Mouse (Mus musculus) MEL (cell line): ENCODE measurements around the gene Samd7. TPM values are rescaled to one million over a fixed set of nuclear protein-coding genes. Genes with fewer than 3 reads are reported as not detected.

ENCODE experiments used
- DNase-seq: peaks from one replicate; pipeline ENCODE4 v3.0.0; 2011; ENCODE audit warnings: low read depth, low spot score
- H3K27ac ChIP-seq: 2 replicates; pipeline ENCODE4 v1.5.1; 2012; ENCODE audit warnings: low read depth, mild to moderate bottlenecking, control low read depth, low read length, moderate library complexity; ENCODE audit not compliant: control insufficient read depth
- H3K27me3 ChIP-seq, 2 experiments: fragments of 150-350 bp in 1 of 2; sonication (generic) in 1 of 2; 2 replicates each; pipeline ENCODE4 v1.6.1; 2012; ENCODE audit warnings: low read length in 2 of 2, mild to moderate bottlenecking in 2 of 2, improper control_type of control experiment in 1 of 2, moderate library complexity in 1 of 2; ENCODE audit not compliant: insufficient read depth in 2 of 2, control insufficient read depth in 1 of 2
- H3K36me3 ChIP-seq, 2 experiments: 2 replicates each; pipeline ENCODE4 v1.6.1; 2012 to 2014; ENCODE audit warnings: low read length in 2 of 2, improper control_type of control experiment in 1 of 2, inconsistent platforms in 1 of 2, mild to moderate bottlenecking in 1 of 2; ENCODE audit not compliant: insufficient read depth in 2 of 2, control insufficient read depth in 1 of 2
- H3K4me1 ChIP-seq, 2 experiments: fragments of 150-350 bp in 1 of 2; sonication (generic) in 1 of 2; 2 replicates each; pipeline ENCODE4 v1.6.1; 2012; ENCODE audit warnings: low read length in 2 of 2, improper control_type of control experiment in 1 of 2, mild to moderate bottlenecking in 1 of 2; ENCODE audit not compliant: insufficient read depth in 2 of 2, control insufficient read depth in 1 of 2
- H3K4me3 ChIP-seq, 2 experiments: fragments of 150-350 bp in 1 of 2; sonication (generic) in 1 of 2; 2 replicates each; pipeline ENCODE4 v1.5.1; 2012; ENCODE audit warnings: low read depth in 2 of 2, low read length in 2 of 2, mild to moderate bottlenecking in 2 of 2, moderate library complexity in 2 of 2, control low read depth in 1 of 2, improper control_type of control experiment in 1 of 2; ENCODE audit not compliant: control insufficient read depth in 1 of 2, insufficient read depth in 1 of 2
- H3K79me2 ChIP-seq: 2 replicates; pipeline ENCODE4 v1.6.1; 2012; ENCODE audit warnings: mild to moderate bottlenecking, low read length, moderate library complexity; ENCODE audit not compliant: control insufficient read depth, poor library complexity, insufficient read depth
- H3K9ac ChIP-seq: 2 replicates; pipeline ENCODE4 v1.6.1; 2012; ENCODE audit warnings: low read depth, mild to moderate bottlenecking, control low read depth, low read length, moderate library complexity; ENCODE audit not compliant: control insufficient read depth, poor library complexity, severe bottlenecking
- H3K9me3 ChIP-seq: fragments of 150-350 bp; sonication (generic); replicated peaks from 2 replicates; pipeline ENCODE4 v1.6.1; 2012; ENCODE audit warnings: mild to moderate bottlenecking, low read length, improper control_type of control experiment, moderate library complexity; ENCODE audit not compliant: insufficient read depth
- BHLHE40 ChIP-seq: IDR thresholded peaks from 2 replicates; pipeline ENCODE4 v1.6.1; 2012; ENCODE audit warnings: low read depth, mild to moderate bottlenecking, inconsistent platforms, low read length, improper control_type of control experiment, borderline replicate concordance
- CHD1 ChIP-seq: IDR thresholded peaks from 2 replicates; pipeline ENCODE4 v1.6.1; 2012; ENCODE audit warnings: low read depth, mild to moderate bottlenecking, inconsistent platforms, low read length, improper control_type of control experiment
- CTCF ChIP-seq, 3 experiments: IDR thresholded peaks in 2 of 3; conservative IDR thresholded peaks in 1 of 3; 2 replicates each; pipeline ENCODE4 v1.5.1; 2011 to 2012; ENCODE audit warnings: low read length in 3 of 3, low read depth in 2 of 3, mild to moderate bottlenecking in 2 of 3, improper control_type of control experiment in 1 of 3, inconsistent platforms in 1 of 3, mixed read lengths in 1 of 3, moderate library complexity in 1 of 3; ENCODE audit not compliant: control insufficient read depth in 1 of 3, insufficient read depth in 1 of 3, poor library complexity in 1 of 3, severe bottlenecking in 1 of 3
- E2F4 ChIP-seq: IDR thresholded peaks from 2 replicates; pipeline ENCODE4 v1.6.1; 2011; ENCODE audit warnings: low read depth, low read length, improper control_type of control experiment, borderline replicate concordance
- ELF1 ChIP-seq: IDR thresholded peaks from 2 replicates; pipeline ENCODE4 v1.6.1; 2014; ENCODE audit warnings: low read depth, mild to moderate bottlenecking, inconsistent platforms, low read length, improper control_type of control experiment, moderate library complexity
- EP300 ChIP-seq, 2 experiments: IDR thresholded peaks; 2 replicates each; pipeline ENCODE4 v1.6.1; 2011; ENCODE audit warnings: improper control_type of control experiment in 2 of 2, low read length in 2 of 2, low read depth in 1 of 2, mild to moderate bottlenecking in 1 of 2
- HCFC1 ChIP-seq: IDR thresholded peaks from 2 replicates; pipeline ENCODE4 v1.6.1; 2012; ENCODE audit warnings: low read depth, mild to moderate bottlenecking, inconsistent platforms, low read length, improper control_type of control experiment, moderate library complexity
- KAT2A ChIP-seq: conservative IDR thresholded peaks from 2 replicates; pipeline ENCODE4 v1.6.1; 2012; ENCODE audit warnings: low read depth, low read length, improper control_type of control experiment, inconsistent platforms
- MAX ChIP-seq: IDR thresholded peaks from 2 replicates; pipeline ENCODE4 v1.6.1; 2011; ENCODE audit warnings: low read length, improper control_type of control experiment
- MAZ ChIP-seq: IDR thresholded peaks from 2 replicates; pipeline ENCODE4 v1.6.1; 2012; ENCODE audit warnings: low read depth, mild to moderate bottlenecking, inconsistent platforms, low read length, improper control_type of control experiment
- MXI1 ChIP-seq: IDR thresholded peaks from 2 replicates; pipeline ENCODE4 v1.6.1; 2011; ENCODE audit warnings: mild to moderate bottlenecking, low read depth, low read length, improper control_type of control experiment
- MYC ChIP-seq: IDR thresholded peaks from 2 replicates; pipeline ENCODE4 v1.6.1; 2011; ENCODE audit warnings: low read depth, mild to moderate bottlenecking, low read length, improper control_type of control experiment, moderate library complexity
- NELFE ChIP-seq: IDR thresholded peaks from 2 replicates; pipeline ENCODE4 v1.6.1; 2011; ENCODE audit warnings: low read depth, low read length, improper control_type of control experiment
- POLR2A ChIP-seq, 2 experiments: IDR thresholded peaks; 2 replicates each; pipeline ENCODE4 v1.6.1; 2011 to 2012; ENCODE audit warnings: low read length in 2 of 2, mild to moderate bottlenecking in 2 of 2, control low read depth in 1 of 2, improper control_type of control experiment in 1 of 2, low read depth in 1 of 2, moderate library complexity in 1 of 2; ENCODE audit not compliant: control insufficient read depth in 1 of 2, insufficient read depth in 1 of 2, poor library complexity in 1 of 2
- RCOR1 ChIP-seq: IDR thresholded peaks from 2 replicates; pipeline ENCODE4 v1.6.1; 2012; ENCODE audit warnings: low read depth, mild to moderate bottlenecking, inconsistent platforms, low read length, improper control_type of control experiment
- SMC3 ChIP-seq: IDR thresholded peaks from 2 replicates; pipeline ENCODE4 v1.6.1; 2011; ENCODE audit warnings: low read depth, low read length, improper control_type of control experiment
- TAL1 ChIP-seq: IDR thresholded peaks from 2 replicates; pipeline ENCODE4 v1.6.1; 2012; ENCODE audit warnings: mild to moderate bottlenecking, inconsistent platforms, low read length, moderate library complexity, mixed read lengths
- TBP ChIP-seq: IDR thresholded peaks from 2 replicates; pipeline ENCODE4 v1.8.0; 2011; ENCODE audit warnings: low read depth, low read length, improper control_type of control experiment
- TCF12 ChIP-seq: IDR thresholded peaks from 2 replicates; pipeline ENCODE4 v1.6.1; 2014; ENCODE audit warnings: low read depth, mild to moderate bottlenecking, inconsistent platforms, low read length, improper control_type of control experiment, moderate library complexity
- USF1 ChIP-seq: IDR thresholded peaks from 2 replicates; pipeline ENCODE4 v1.6.1; 2014; ENCODE audit warnings: low read depth, mild to moderate bottlenecking, inconsistent platforms, low read length, improper control_type of control experiment, moderate library complexity
- USF2 ChIP-seq, 2 experiments: IDR thresholded peaks; 2 replicates each; pipeline ENCODE4 v1.6.1; 2011 to 2012; ENCODE audit warnings: improper control_type of control experiment in 2 of 2, low read length in 2 of 2, borderline replicate concordance in 1 of 2, inconsistent platforms in 1 of 2, low read depth in 1 of 2, mild to moderate bottlenecking in 1 of 2; ENCODE audit not compliant: insufficient read depth in 1 of 2
- ZC3H11A ChIP-seq: IDR thresholded peaks from 2 replicates; pipeline ENCODE4 v1.6.1; 2012; ENCODE audit warnings: low read depth, mild to moderate bottlenecking, inconsistent platforms, low read length, improper control_type of control experiment
- polyA plus RNA-seq, 2 experiments: library from polyadenylated mRNA; stranded (reverse) in 1 of 2; unstranded in 1 of 2; fragments of >175 nt in 1 of 2; fragments of >200 nt in 1 of 2; gene quantifications; 2 replicates each; pipeline versions ENCODE4 v1.2.1 to v1.2.4; 2012; ENCODE audit warnings: low replicate concordance in 2 of 2, low read depth in 1 of 2; ENCODE audit not compliant: insufficient read length in 2 of 2, insufficient read depth in 1 of 2, missing spikeins in 1 of 2
- total RNA-seq: library from RNA; depleted of rRNA; stranded (reverse); fragments of 300-350 nt; gene quantifications from 2 replicates; pipeline ENCODE4 v1.2.3, GENCODE M21; 2012

Samd7 gene
- total and polyA plus RNA-seq, 3 experiments = not detected

GRCm38 (mm10) chr3:30727209-30727608 lies 18.9 kb upstream of the Samd7 start (continued):
- no peak for TF ChIP-seq KAT2A
- TF ChIP-seq CHD1 = no peak
- TF ChIP-seq BHLHE40 = no peak
- TF ChIP-seq MXI1 = no peak
- TF ChIP-seq SMC3 = no peak

DNA sequence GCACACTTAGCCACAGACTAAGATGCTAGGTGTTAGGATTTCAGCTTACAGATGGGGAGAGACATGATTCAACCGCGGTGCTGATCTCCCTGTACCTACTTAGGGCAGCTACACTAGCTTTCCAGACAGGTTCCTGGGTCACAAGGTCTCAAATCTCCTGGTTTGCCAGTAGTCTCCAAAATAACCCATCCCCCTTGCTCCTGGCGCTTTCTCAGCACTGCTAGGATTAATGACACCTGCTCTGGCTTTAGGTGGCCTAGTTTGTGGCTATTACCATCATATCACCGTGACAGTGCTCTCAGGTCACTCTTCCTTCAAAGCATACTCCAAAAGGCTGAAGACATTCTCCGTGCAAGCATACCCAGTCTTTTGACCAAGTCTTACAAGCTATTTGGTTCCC lies 17.0 kb upstream of the Samd7 start:
- no peak overlapping the region for H3K9ac ChIP-seq
- no peak overlapping the region for H3K4me3 ChIP-seq
- H3K79me2 ChIP-seq = no peaks in the 10 kb centered on the region
- TF ChIP-seq CHD1 (no peak), TAL1 (no peak), NELFE (no peak), USF2 (IDR thresholded peaks at IDR 0.05; ENCODE audit: borderline replicate concordance in 1 of 2, insufficient read depth in 1 of 2, low read depth in 1 of 2, low read length in 2 of 2) (no peak), CTCF (IDR thresholded peaks at IDR 0.05 in 2 of 3, conservative IDR thresholded peaks at IDR 0.05 in 1 of 3; ENCODE audit: control insufficient read depth in 1 of 3, insufficient read depth in 1 of 3, low read depth in 2 of 3, low read length in 3 of 3, poor library complexity in 1 of 3, severe bottlenecking in 1 of 3) (no peak)
- no peaks in the 10 kb centered on the region for H3K27me3 ChIP-seq
- H3K36me3 ChIP-seq = peaks cover 0 to 2% of the 10 kb centered on the region in 2 experiments; a peak in 2 of 4 replicates
- no peak overlapping the region for H3K27ac ChIP-seq
- DNase-seq = no peak
- peaks cover 5 to 7% of the 10 kb centered on the region in 2 experiments for H3K4me1 ChIP-seq
- H3K9me3 ChIP-seq = no peaks in the 10 kb centered on the region

DNA sequence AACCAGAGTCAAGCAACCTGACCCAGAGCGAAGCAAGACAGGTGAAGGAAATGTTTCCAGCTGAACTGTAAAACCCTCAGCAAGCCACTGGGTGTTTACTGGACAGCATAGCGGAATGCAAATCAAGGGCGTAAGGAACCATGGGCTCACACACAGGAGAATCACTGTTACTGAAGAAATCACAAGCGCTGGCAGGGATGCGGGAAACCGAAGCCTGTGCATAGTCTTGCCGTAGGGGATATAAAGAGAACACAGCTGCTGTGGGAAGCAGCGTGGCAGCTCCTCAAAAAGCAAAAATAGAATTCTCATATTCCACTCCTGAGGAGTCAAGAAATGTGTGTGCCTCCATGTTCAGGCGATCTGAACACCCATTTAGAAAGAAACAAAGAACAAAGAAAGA lies 9.3 kb upstream of the Samd7 start:
- H3K79me2 ChIP-seq = no peaks in the 10 kb centered on the region
- H3K36me3 ChIP-seq = no peaks in the 10 kb centered on the region
- H3K27ac ChIP-seq = no peak overlapping the region
- no peaks in the 10 kb centered on the region for H3K4me1 ChIP-seq
- no peak overlapping the region for H3K9ac ChIP-seq
- H3K4me3 ChIP-seq = no peak overlapping the region
- TF ChIP-seq RCOR1 = no peak
- TF ChIP-seq ELF1 = no peak
- no peak for TF ChIP-seq TAL1
- TF ChIP-seq USF2 (IDR thresholded peaks at IDR 0.05; ENCODE audit: borderline replicate concordance in 1 of 2, insufficient read depth in 1 of 2, low read depth in 1 of 2, low read length in 2 of 2) = no peak
- no peak for TF ChIP-seq BHLHE40
- TF ChIP-seq E2F4 = no peak
- TF ChIP-seq, all 39 proteins: peak for 0
- DNase-seq = no peak
- no peaks in the 10 kb centered on the region for H3K27me3 ChIP-seq
- no peaks in the 10 kb centered on the region for H3K9me3 ChIP-seq

DNA sequence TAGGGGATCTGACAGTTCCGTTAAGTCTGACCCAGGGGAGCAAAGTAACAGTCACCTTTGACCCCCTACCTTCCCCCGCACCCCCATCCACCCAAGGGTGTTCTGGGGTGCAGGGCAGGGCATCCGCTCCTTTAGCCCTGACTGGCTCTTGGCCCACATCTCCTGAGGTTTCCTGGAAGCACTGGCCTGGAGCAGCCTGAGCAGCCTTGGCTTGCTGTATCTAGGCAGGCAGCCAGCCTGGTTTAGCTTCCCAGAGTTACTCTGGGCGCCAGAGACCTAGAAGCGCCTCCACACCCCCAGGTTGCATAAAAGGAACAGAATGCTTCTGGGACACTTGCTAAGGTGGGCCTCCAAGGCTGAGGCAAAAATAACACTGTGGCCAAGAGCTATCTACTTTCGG lies 4.8 kb upstream of the Samd7 start:
- Histone ChIP-seq H3K27ac (no peak overlapping the region), H3K9ac (no peak overlapping the region), H3K27me3 (no peaks in the 10 kb centered on the region), H3K4me1 (no peaks in the 10 kb centered on the region), H3K79me2 (no peaks in the 10 kb centered on the region), H3K9me3 (no peaks in the 10 kb centered on the region), H3K4me3 (no peak overlapping the region), H3K36me3 (no peaks in the 10 kb centered on the region)
- no peak for TF ChIP-seq CHD1
- no peak for TF ChIP-seq BHLHE40
- TF ChIP-seq ZC3H11A = no peak
- no peak for TF ChIP-seq USF2 (IDR thresholded peaks at IDR 0.05; ENCODE audit: borderline replicate concordance in 1 of 2, insufficient read depth in 1 of 2, low read depth in 1 of 2, low read length in 2 of 2)
- TF ChIP-seq KAT2A = no peak
- no peak for TF ChIP-seq HCFC1
- TF ChIP-seq TBP = no peak
- no peak for TF ChIP-seq RCOR1
- TF ChIP-seq EP300 (IDR thresholded peaks at IDR 0.05; ENCODE audit: low read depth in 1 of 2, low read length in 2 of 2) = no peak
- no peak for TF ChIP-seq POLR2A (IDR thresholded peaks at IDR 0.05; ENCODE audit: control insufficient read depth in 1 of 2, insufficient read depth in 1 of 2, low read depth in 1 of 2, low read length in 2 of 2, poor library complexity in 1 of 2)
- TF ChIP-seq TAL1 = no peak
- TF ChIP-seq MAZ = no peak
- TF ChIP-seq TCF12 = no peak
- TF ChIP-seq SMC3 = no peak
- no peak for TF ChIP-seq CTCF (IDR thresholded peaks at IDR 0.05 in 2 of 3, conservative IDR thresholded peaks at IDR 0.05 in 1 of 3; ENCODE audit: control insufficient read depth in 1 of 3, insufficient read depth in 1 of 3, low read depth in 2 of 3, low read length in 3 of 3, poor library complexity in 1 of 3, severe bottlenecking in 1 of 3)
- TF ChIP-seq MAX = no peak
- no peak for TF ChIP-seq USF1
- TF ChIP-seq MYC = no peak
- DNase-seq = no peak
